15 mouse cellular contexts compared by ENCODE assay signal in the genomic region with DNA sequence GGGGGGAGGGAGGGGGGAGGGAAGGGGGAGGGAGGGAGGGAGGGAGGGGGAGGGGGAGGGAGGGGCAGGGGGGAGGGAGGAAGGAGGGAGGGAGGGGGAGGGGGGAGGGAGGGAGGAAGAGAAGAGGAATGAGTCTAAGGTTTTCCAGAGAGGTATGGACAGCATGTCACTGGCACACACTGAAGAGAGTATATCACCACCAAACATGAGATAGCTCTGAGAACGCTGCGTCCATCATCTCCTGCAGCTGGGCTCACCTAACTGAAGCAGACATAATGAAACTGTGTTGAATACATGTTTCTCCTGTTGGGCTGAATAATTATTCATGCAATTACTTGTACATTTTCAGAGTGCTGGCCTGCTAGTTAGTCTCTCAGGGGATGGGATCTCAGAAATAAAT.
"Had no signal": no experiment of that assay in that cellular context is flagged by ENCODE, and none has a peak within 500 bp of the region (broad histone marks: within the 10 kb centered on the region; RNA-seq: fewer than 3 reads in every experiment).

No protein-coding gene starts in this region.

- H3K4me1 ChIP-seq: limb, embryonic 15.5 days; liver, embryonic 15.5 days had no signal

- H3K9ac ChIP-seq: limb, embryonic 15.5 days; liver, embryonic 15.5 days; lung, embryonic 14.5 days; neural tube, embryonic 13.5 days had no signal

- H3K4me3 ChIP-seq: layer of hippocampus, adult 2 months; left cerebral cortex, adult 2 months; limb, embryonic 15.5 days; liver, embryonic 15.5 days; neural tube, embryonic 13.5 days had no signal

- H3K36me3 ChIP-seq: limb, embryonic 15.5 days; liver, embryonic 15.5 days; neural tube, embryonic 13.5 days had no signal

- H3K9me3 ChIP-seq: limb, embryonic 15.5 days; liver, embryonic 15.5 days; neural tube, embryonic 13.5 days had no signal

- ATAC-seq: inflammation-experienced regulatory T-cells, adult 6 months had no signal

- H3K27me3 ChIP-seq: limb, embryonic 15.5 days; liver, embryonic 15.5 days; neural tube, embryonic 13.5 days had no signal

- DNase-seq: kidney, adult 11 months; kidney, adult 9 months; kidney, postnatal 4 days; right cerebral cortex, postnatal 4 days; spleen, adult 18-20 months; thymus, adult 2 months; thymus, postnatal 25 days had no signal

- H3K4me2 ChIP-seq: limb, embryonic 15.5 days; liver, embryonic 15.5 days; lung, embryonic 14.5 days; neural tube, embryonic 13.5 days had no signal

- H3K27ac ChIP-seq: kidney, postnatal 0 days; layer of hippocampus, adult 2 months; left cerebral cortex, adult 2 months; limb, embryonic 15.5 days; liver, embryonic 15.5 days; neural tube, embryonic 13.5 days had no signal
